Mouse (Mus musculus): ENCODE data around the gene Pqlc2.

DNA sequence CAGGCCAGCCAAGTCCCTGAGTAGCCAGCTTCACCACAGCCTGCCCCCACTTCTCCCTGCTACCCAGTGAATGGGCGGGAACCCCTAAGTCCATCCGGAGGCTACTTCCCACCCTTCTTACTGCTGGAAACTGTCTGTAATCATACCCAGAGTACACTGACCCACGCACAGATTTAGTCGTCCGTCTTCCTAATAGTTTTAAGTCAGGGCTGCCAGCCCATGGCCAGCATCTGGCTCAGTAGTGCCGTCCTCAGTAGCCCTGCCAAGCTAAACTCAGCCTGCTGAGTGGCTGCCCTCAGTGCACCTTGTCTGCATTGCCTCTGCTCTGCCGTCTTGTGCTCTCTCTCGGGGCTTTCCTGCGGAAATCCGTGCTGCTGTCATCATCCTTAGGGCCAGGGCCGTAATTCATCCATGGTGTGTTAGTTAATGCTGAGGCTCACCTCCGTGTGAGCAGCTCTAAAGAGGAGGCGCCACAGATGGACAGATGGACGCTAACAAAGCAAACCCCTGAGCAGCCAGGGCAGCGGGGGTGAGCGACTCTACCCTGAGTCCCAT lies 28.6 kb downstream of the Pqlc2 start:
- TF ChIP-seq POLR2A (IDR thresholded peaks at IDR 0.05; ENCODE audit: extremely low read depth, insufficient read depth, low read length) (no peak), CTCF (IDR thresholded peaks at IDR 0.05; ENCODE audit: extremely low read depth, insufficient read depth, low read length) (no peak)
